Mouse (Mus musculus): ENCODE measurements around the gene Kmt2e. TPM values are rescaled to one million over a fixed set of nuclear protein-coding genes. Genes with fewer than 3 reads are reported as not detected.
"Not testable (repeated sequence)": the region's sequence is repeated elsewhere in the genome, so short reads cannot be mapped to it uniquely, and the experiment has no call there.

Kmt2e gene
- total RNA-seq, 2 experiments from 2014 or later, result 126 TPM

DNA sequence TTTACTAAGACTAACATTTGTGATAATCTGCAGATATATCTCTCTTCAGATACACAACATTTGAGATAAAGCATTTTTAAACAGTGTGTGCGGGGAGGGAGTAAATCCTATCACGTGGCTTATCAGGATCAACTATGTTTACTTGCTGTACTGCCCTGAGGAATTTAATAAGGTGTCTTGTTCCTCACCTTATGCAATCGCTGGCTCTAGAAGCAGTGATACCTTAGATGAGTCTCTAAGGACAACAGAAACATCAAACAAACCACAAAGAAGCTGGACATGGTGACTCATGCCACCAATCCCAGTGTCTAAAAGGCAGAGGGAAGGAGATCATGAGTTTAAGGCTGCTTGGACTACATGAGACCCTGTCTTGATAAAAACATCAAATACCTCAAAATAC, 11.2 kb upstream of the Kmt2e start:
- DNase-seq (ENCODE audit: extremely low spot score in 1 of 2, low spot score in 2 of 2), result no peak
- intact Hi-C loops (cut with DNase I), result no loop called here

DNA sequence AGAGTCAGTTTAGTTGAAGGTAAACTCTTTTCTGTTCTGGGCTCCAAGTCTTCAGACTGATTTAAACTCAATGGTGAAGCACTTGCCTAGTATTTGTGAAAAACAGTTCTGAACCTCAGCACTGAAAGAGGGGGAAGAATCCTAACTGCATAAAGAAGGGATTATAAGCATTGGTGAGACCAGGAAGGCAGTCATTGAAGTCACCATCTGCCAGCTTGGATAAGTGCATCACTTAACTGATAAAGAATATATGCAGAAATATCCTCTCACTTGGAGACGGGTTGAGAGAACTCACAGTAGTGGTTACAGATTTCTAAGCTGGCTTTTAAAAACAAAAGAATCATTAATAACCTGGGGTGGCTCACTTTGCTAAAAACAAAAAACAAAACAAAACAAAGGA, 6.7 kb upstream of the Kmt2e start:
- DNase-seq (ENCODE audit: extremely low spot score in 1 of 2, low spot score in 2 of 2), result no peak
- intact Hi-C loops (cut with DNase I), result no loop called here

DNA sequence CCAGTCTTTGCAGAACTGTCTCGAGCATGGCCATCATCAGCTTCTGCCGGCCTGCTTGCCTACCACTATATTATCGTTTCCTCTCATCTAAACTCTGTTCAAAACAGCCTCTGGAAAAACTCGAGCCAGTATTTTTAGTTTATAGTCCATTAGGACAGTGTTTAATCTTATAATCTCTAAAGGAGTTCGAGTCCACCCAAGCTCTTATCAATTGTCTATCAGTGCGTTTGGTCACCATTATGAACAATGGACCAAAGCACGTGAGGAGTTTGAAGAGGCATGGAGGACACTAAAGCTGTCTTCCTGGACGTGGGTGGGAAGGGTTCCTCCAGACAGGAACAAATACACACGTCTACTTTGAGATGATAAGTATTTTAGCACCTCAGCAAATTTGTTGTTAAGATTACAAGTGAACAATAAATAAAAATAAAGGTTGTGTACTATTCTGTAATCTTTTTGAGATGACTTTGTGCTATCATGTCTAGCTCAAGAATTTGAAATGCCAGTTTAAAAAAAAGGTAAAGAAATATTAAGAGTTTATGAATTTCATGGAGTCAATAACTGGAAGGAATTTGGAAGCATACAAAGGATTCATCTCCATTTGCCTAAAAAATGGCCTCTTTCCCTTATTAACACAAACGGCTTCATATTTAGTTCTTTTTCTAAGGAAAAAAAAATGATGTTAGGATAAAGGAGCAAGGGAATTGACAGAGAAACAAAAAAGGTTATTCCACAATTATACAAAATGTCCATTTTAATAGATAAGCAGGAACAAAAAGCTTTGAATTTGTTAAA, 3.0 kb upstream of the Kmt2e start:
- DNase-seq (ENCODE audit: extremely low spot score in 1 of 2, low spot score in 2 of 2), result no peak
- intact Hi-C loops (cut with DNase I), result no loop called here

DNA sequence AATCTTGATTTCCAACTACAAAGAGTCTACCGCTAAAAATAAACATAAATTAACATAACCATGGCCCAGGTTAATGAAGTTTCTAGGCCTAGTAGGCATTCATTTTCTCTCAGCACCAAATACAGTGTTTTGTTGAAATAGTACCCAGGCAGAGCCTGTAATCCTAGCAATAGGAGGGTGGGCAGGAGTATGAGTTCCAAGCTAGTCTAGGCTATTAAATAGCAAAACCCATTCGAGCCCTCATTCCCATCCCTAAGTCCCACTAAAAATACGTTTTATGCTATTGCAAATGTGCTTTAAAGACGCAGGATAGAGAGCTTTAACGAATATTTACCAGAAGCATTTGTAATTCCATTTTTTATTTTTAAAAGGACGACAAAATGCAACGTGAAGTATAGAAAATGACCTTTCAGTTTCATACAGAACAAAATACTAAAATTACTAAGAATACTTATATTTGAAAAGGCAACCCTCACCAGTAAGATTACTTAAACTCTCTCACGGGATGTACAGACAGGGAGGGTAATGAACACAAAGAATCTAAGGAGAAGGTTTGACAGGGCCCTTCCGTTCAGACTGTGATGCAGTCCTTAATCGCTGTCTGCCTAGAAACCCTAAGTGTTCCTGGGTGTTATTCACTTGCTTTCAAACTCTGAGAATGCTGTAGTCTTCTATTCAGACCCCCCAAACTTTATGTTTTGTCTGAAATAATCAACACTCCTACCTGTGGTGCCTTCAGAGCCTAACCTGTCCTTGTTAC, 2.1 kb upstream of the Kmt2e start:
- DNase-seq (ENCODE audit: extremely low spot score in 1 of 2, low spot score in 2 of 2), result no peak
- intact Hi-C loops (cut with DNase I), result no loop called here

DNA sequence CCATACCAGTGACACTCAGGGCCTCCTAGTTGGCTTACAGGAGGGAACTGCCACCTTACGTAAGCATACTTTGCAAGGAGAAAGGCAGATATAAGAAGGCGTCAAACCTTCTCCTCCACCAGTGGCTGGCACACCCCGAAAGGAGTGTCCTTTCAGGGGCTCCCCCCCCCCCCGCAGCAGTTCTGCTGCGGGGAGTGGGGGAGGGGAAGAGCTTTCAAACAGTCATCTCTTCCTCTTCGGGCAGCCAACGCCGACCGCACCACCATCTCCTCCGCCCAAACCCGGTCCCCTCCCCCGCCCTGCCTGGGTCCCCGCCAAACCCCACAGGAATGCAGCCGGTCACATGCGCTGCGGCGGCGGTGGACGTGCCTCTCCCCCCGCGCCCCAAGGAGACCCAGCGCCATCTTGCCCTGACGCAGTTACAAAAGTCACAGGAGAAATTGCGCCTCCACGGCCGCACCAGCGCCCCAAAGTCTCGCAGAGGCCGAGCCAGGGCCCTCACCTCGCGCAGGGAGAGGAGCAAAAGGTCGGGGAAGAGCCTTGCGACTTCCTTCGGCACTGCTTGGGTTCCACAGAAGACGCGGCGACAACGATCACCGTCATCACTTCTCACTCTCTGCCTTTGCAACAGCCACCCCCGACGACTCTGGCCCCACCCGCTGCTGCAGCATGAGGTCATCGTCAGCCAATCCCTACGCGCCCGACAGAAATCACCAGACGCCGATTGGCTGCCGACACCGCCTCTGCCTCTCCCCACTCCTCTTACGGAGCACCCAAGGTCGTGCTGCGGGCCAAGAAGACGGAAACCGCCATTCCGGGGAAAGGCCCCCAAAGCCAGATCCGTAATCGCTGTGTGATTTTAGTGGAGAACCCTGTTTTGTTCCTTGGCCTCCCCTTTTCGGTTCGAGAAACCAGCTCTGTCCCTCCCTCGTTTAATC, 1.3 kb upstream of the Kmt2e start:
- intact Hi-C loops (cut with DNase I), result no loop called here
- DNase-seq (ENCODE audit: extremely low spot score in 1 of 2, low spot score in 2 of 2), result peak; percentile 99

DNA sequence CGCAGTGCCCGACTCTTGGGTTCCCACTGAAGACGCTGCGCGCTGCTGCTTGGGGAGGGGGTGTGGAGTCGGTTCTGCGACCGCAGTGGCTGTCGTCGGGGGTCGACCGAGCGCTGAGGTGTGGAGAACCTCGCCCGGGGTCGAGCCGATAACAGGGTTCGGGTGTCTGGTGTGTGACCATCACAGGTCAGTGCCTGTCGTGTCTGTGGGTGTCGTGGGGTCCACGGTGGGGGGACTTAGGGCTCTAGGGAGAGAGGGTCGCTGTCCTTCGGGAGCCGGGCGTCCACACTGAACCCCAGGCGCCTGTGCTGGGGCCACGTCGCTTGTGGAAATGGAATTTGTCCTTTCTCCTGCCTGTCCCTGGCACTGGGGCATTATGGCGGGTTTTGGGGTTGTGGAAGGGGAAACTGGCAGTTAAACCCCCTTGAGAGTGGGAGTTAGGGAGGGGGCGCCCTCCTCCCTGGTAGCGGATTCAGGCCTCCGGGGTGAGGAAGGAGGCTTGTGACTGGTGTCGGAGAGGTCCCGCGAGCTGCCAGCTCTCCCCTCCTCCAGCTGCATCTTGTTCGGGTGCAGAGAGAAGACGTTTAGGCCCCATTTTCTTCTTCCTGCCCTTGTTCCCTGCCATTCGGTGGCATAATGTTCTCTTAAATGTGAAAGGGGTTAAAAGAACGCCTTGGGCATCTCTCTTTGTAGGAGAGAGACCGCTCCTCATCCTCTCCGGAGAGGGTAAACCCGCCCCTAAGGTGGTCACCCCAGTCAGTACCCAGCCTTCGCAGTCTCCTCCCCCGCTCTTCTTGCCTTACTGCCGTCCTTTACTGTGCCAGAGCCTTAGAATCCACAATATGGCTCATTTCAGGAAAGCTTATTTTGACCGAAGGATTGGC, 599 bp downstream of the Kmt2e start:
- DNase-seq (ENCODE audit: extremely low spot score in 1 of 2, low spot score in 2 of 2), result peak; percentile 45 to 68
- intact Hi-C loops (cut with DNase I), result no loop called here

DNA sequence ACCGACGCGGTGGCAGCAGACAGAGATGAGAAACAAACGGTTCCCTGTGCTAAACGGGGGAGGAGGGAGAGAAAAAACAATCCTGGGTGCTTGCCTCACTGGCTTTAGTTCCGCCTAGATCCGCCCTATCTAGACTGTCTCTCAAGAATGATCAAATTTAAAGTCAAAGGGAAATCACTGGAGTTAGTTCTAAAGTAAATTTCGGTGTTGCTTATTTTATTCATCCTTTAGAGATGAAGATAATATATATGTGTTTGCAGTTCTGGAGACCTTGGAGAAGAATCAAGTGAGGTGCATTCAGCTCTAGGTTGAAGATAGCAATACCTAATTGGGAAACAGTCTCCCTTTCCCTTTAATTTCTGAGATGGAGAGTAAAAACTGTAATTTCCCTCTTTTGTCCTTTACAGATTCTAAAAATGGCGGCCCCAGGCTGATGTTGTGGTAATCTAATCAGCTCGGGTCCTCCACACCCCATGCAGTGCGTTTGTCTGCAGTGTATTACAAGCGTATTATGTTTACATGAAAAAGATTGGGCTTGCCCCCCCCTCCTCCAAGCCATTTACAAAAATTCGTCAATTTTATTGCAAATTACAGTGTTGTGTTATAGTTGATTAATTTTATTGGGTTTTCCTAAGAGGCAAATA, 1.4 kb downstream of the Kmt2e start:
- intact Hi-C loops (cut with DNase I), result no loop called here
- DNase-seq (ENCODE audit: extremely low spot score in 1 of 2, low spot score in 2 of 2), result no peak

DNA sequence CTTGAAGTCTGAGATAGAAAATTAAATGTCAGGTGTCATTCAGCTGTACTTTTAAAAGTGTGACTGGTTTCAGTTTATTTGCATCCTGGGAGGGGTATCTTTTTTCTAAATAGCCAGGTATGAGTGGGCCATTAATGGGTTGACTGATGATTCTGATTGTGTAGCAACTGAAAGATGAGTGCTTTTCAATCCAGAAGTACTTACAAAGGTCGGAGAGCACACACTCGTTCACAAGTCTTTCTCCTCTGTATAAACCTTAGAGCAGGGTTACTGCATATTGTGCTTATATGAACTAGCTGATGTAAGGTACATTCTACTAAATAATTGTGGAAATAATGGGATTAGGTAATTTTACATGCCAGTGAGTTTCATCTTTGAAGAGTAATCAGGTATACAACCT, 2.5 kb downstream of the Kmt2e start:
- DNase-seq (ENCODE audit: extremely low spot score in 1 of 2, low spot score in 2 of 2), result no peak
- intact Hi-C loops (cut with DNase I), result no loop called here

DNA sequence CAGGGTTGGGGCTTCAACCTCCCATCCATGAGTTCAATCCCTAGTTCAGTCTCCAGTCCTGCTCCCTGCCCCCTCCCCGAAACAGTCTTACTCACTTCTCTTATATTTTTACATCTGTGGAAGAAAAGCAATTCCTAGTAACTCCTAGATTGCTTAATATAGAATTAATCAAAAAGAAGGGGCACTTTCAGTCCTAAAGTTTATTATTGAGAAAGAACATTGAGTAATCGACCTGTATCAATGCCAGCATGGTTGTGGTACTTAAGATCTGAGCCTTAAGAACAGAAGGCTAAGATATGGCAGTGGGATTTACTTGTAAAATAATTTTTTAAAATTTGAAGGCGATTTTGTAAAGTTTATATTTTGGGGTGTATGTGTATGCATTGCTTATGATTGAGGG, 5.6 kb downstream of the Kmt2e start:
- intact Hi-C loops (cut with DNase I), result no loop called here
- no peak for DNase-seq (ENCODE audit: extremely low spot score in 1 of 2, low spot score in 2 of 2)

DNA sequence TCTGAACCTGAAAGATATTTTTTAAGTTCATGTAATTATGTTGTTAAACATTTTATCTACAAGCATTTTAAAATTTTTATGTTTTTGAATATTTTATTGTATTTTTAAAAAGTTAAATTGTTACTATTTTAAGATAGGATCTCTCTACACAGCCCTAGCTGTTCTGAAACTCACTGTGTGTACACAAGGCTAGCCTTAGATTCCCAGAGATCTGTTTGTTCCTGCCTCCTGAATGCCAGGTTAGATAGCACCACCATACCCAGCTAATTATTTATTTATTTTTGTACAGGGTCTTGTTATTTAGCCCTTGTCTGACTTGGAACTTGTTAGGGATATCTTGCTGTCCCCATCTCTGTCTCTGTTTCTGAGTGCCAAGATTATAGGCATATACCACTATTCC, 6.3 kb downstream of the Kmt2e start:
- intact Hi-C loops (cut with DNase I), result no loop called here
- no peak for DNase-seq (ENCODE audit: extremely low spot score in 1 of 2, low spot score in 2 of 2)

DNA sequence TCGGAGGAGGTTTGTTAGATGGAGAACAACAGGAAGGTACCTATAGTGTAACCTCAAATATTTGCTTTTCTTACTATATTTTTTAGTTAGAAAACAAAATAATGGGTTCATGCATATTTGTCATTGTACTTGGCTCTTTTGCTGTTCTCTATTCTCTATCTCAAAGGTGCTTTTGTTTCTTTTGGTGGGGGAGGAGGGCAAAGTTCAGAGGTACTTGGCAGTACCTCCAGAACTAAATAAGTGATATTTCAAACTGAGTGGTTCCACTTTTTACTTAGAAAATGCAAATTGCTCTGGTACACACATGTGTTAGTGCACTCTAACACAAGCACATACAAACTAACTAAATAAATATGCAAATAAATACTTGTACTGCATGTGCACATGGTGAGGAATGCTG, 7.7 kb downstream of the Kmt2e start:
- no peak for DNase-seq (ENCODE audit: extremely low spot score in 1 of 2, low spot score in 2 of 2)
- intact Hi-C loops (cut with DNase I), result no loop called here

DNA sequence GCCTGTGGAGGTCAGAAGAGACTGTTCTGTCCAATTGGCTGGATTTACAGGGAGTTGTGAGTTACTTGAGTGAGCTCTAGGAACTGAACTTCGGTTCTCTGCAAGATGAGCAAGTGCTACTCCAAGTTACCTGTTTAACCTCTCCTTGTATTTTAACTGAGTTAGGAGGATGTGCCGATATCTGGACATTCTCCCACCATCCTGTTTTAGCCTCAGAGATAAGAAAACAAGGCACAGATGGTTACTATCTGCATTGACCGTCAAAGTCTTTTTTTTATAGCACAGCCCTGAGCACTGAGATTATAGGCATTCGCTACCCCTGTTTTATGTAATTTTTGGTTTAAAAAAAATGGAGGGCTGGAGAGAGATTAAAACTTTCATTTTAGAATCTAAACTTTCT, 10.2 kb downstream of the Kmt2e start:
- no peak for DNase-seq (ENCODE audit: extremely low spot score in 1 of 2, low spot score in 2 of 2)
- intact Hi-C loops (cut with DNase I), result no loop called here

DNA sequence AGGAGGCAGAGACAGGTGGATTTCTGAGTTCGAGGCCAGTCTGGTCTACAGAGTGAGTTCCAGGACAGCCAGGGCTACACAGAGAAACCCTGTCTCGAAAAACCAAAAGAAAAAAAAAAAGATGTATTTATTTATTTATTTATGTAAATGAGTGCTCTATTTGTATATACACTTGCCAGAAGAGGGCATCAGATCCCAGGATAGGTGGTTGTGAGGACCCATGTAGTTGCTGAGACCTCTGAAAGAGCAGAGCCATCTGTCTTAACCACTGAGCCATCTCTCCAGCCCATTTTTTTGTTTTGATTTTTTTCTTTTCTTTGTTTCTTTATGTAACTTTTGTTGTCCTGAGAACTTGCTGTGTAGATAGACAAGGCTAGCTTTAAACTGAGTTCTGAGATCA, 19.3 kb downstream of the Kmt2e start:
- intact Hi-C loops (cut with DNase I); DNase-seq (ENCODE audit: extremely low spot score in 1 of 2, low spot score in 2 of 2): not testable (repeated sequence)

DNA sequence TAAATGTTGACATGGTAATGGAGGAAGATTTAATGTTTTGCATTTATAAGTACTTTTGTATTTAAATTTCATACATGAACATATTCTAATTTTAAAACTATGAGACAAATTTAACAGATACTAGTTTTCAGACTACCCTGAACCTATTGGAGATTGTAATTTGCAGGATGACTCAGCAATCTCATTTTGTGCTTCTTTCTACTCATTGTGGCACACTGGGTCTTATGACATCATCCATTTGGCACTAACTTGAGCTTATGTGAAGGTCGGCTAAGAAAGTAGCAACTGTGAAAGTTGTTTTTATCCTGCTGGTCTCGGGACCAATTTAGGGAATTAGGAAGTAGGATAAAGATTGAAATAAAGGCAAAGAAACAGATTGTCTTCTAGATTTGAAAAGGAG, 27.4 kb downstream of the Kmt2e start:
- intact Hi-C loops (cut with DNase I), result loop anchor here (5.0 kb wide), 1 partner anchor 44 kb away; no protein-coding TSS in a partner anchor

DNA sequence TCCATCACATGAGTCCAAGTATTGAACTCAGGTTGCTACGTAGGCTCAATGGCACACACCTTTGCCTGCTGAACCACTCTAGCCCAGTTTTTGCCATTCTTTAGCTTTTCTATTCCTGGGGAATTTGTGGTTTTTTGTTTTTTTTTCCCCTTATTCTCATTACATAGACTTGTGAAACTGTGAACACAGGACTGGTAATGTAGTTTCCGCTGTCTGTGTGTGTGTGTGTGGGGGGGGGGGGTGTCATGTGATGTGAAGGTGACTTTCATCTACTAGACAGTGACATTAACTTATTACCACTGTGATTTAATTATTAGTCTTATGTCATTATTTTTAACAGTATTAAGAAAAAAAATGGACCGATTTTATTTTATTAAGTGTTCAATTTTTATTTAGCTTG, 30.0 kb downstream of the Kmt2e start:
- DNase-seq (ENCODE audit: extremely low spot score in 1 of 2, low spot score in 2 of 2), result no peak
- intact Hi-C loops (cut with DNase I), result loop anchor here (5.0 kb wide), 1 partner anchor 47 kb away; no protein-coding TSS in a partner anchor

More for the DNA sequence above, 27.4 kb downstream of the Kmt2e start:
- no peak for DNase-seq (ENCODE audit: extremely low spot score in 1 of 2, low spot score in 2 of 2)

DNA sequence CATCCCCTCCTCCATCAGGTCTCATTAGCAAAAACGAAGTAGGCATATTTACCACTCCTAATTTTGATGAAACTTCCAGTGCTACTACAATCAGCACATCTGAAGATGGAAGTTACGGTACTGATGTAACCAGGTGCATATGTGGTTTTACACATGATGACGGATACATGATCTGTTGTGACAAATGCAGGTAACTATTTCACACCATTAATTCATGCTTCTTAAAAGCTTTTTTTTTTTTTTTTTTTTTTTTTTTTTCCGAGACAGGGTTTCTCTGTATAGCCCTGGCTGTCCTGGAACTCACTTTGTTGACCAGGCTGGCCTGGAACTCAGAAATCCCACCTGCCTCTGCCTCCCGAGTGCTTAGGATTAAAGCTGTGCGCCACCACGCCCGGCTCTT, 30.5 kb downstream of the Kmt2e start:
- DNase-seq (ENCODE audit: extremely low spot score in 1 of 2, low spot score in 2 of 2), result no peak
- intact Hi-C loops (cut with DNase I), result loop anchor here (5.0 kb wide), 1 partner anchor 47 kb away; no protein-coding TSS in a partner anchor

DNA sequence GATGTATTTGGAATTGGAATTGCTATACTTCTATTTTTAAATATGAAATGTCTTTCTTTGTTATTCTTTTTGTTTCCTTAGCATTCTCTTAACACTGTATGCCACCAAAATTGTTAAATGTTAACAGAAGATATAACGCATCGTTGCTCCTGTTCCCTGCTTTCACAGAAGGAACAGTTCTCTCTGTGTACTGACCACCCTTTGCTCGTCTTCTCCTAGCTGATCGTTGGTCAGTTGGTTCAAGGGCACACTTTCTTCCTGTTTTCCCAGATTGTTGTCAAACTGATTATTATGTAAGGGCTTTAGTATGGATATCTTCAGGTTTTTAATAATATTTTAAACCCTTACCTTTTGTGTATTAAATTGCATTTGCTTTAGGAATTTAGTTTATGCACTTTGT, 32.3 kb downstream of the Kmt2e start:
- DNase-seq (ENCODE audit: extremely low spot score in 1 of 2, low spot score in 2 of 2), result no peak
- intact Hi-C loops (cut with DNase I), result no loop called here
